Mouse (Mus musculus): ENCODE data around the gene Rapgef5.

The Rapgef5 gene

GRCm38 (mm10) chr12:117713616-117714015, 197.3 kb downstream of the Rapgef5 start:
- WGBS: 78% methylated on average over 6 of the region's 6 CpGs

- 70% methylated on average over 14 of the region's 14 CpGs for WGBS
These were observed 204.8 kb downstream of the Rapgef5 start for GRCm38 (mm10) chr12:117720794-117721747.

GRCm38 (mm10) chr12:117721748-117722150, 205.5 kb downstream of the Rapgef5 start:
- WGBS: 50% methylated on average over 6 of the region's 6 CpGs

- WGBS: 86% methylated on average over 4 of the region's 4 CpGs
These were observed 208.7 kb downstream of the Rapgef5 start for GRCm38 (mm10) chr12:117725011-117725410.

GRCm38 (mm10) chr12:117727481-117728177, 211.3 kb downstream of the Rapgef5 start:
- WGBS: 80% methylated on average over 8 of the region's 8 CpGs

GRCm38 (mm10) chr12:117728178-117728611, 211.9 kb downstream of the Rapgef5 start:
- WGBS: 39% methylated on average over 3 of the region's 3 CpGs

GRCm38 (mm10) chr12:117736130-117736529, 219.9 kb downstream of the Rapgef5 start:
- WGBS: 80% methylated on average over 3 of the region's 3 CpGs

GRCm38 (mm10) chr12:117736928-117737327, 220.6 kb downstream of the Rapgef5 start:
- 20% methylated on average over 2 of the region's 2 CpGs for WGBS

- WGBS: 70% methylated on average over 11 of the region's 11 CpGs
These were observed 221.2 kb downstream of the Rapgef5 start for GRCm38 (mm10) chr12:117737332-117738031.

GRCm38 (mm10) chr12:117742487-117742886, 226.2 kb downstream of the Rapgef5 start:
- 55% methylated on average over 1 of the region's 1 CpGs for WGBS

GRCm38 (mm10) chr12:117744580-117745483, 228.6 kb downstream of the Rapgef5 start:
- WGBS: 47% methylated on average over 8 of the region's 8 CpGs

- WGBS: 90% methylated on average over 7 of the region's 7 CpGs
These were observed 230.3 kb downstream of the Rapgef5 start for GRCm38 (mm10) chr12:117746611-117747010.

- 62% methylated on average over 9 of the region's 9 CpGs for WGBS
These were observed 234.8 kb downstream of the Rapgef5 start for GRCm38 (mm10) chr12:117751045-117751444.

- 52% methylated on average over 25 of the region's 25 CpGs for WGBS
These were observed 235.5 kb downstream of the Rapgef5 start for GRCm38 (mm10) chr12:117751520-117752383.

- 50% methylated on average over 7 of the region's 7 CpGs for WGBS
These were observed 239.7 kb downstream of the Rapgef5 start for GRCm38 (mm10) chr12:117756010-117756409.

- 28% methylated on average over 5 of the region's 5 CpGs for WGBS
These were observed 244.1 kb downstream of the Rapgef5 start for GRCm38 (mm10) chr12:117760373-117760772.

GRCm38 (mm10) chr12:117761698-117762097, 245.4 kb downstream of the Rapgef5 start:
- 13% methylated on average over 1 of the region's 1 CpGs for WGBS

- 68% methylated on average over 3 of the region's 3 CpGs for WGBS
These were observed 247.0 kb downstream of the Rapgef5 start for GRCm38 (mm10) chr12:117763247-117763646.

GRCm38 (mm10) chr12:117764839-117765238, 248.6 kb downstream of the Rapgef5 start:
- 9% methylated on average over 7 of the region's 7 CpGs for WGBS

- WGBS: 3% methylated on average over 5 of the region's 5 CpGs
These were observed 252.8 kb downstream of the Rapgef5 start for GRCm38 (mm10) chr12:117769113-117769512.
